Mouse (Mus musculus): ENCODE results near the gene 4930402K13Rik.
"Not testable (repeated sequence)": the region's sequence is repeated elsewhere in the genome, so short reads cannot be mapped to it uniquely, and the experiment has no call there.

4930402K13Rik gene
- long read RNA-seq, experiment 1 = 0 reads
- long read RNA-seq, experiment 2 = 0 reads

GRCm38 (mm10) chrX:9104262-9104661 is at the start of gene 4930402K13Rik:
4930402K13Rik (plus strand) TSS chrX:9104562.
- intact Hi-C loops (cut with DNase I) = no loop called here

GRCm38 (mm10) chrX:9060952-9061351 is 43.4 kb upstream of the 4930402K13Rik start:
- intact Hi-C loops (cut with DNase I) = not testable (repeated sequence)

- intact Hi-C loops (cut with DNase I) = no loop called here
Measured at GRCm38 (mm10) chrX:9062101-9062500, 42.3 kb upstream of the 4930402K13Rik start.

- intact Hi-C loops (cut with DNase I) = not testable (repeated sequence)
Measured at GRCm38 (mm10) chrX:9062715-9063114, 41.6 kb upstream of the 4930402K13Rik start, which contains the start of gene Fthl17f. Fthl17f (plus strand) TSS chrX:9063015.

- intact Hi-C loops (cut with DNase I) = not testable (repeated sequence)
Measured at GRCm38 (mm10) chrX:9077699-9078098, 26.7 kb upstream of the 4930402K13Rik start.

- intact Hi-C loops (cut with DNase I) = not testable (repeated sequence)
Measured at GRCm38 (mm10) chrX:9095066-9095465, 9.3 kb upstream of the 4930402K13Rik start.

- intact Hi-C loops (cut with DNase I) = no loop called here
Measured at GRCm38 (mm10) chrX:9110381-9110780, 6.0 kb downstream of the 4930402K13Rik start.

GRCm38 (mm10) chrX:9124928-9125327 is 20.6 kb downstream of the 4930402K13Rik start:
- intact Hi-C loops (cut with DNase I) = loop anchor here (5.0 kb wide), 1 partner anchor 92 kb away; no protein-coding TSS in a partner anchor

- intact Hi-C loops (cut with DNase I) = loop anchor here (5.0 kb wide), 1 partner anchor 89 kb away; no protein-coding TSS in a partner anchor
Measured at GRCm38 (mm10) chrX:9128317-9128831, 24.0 kb downstream of the 4930402K13Rik start.

GRCm38 (mm10) chrX:9139290-9139948 is 35.1 kb downstream of the 4930402K13Rik start:
- intact Hi-C loops (cut with DNase I) = no loop called here

- intact Hi-C loops (cut with DNase I) = no loop called here
Measured at GRCm38 (mm10) chrX:9142669-9143068, 38.3 kb downstream of the 4930402K13Rik start.
